Mouse (Mus musculus) embryo, embryonic 10 days (tissue): ENCODE results near the gene Sytl3.
A peak's percentile ranks its signal among the peaks of the same experiment; 100 is the strongest.

Experiments used
- DNase-seq: peaks from one replicate; pipeline ENCODE4 v3.0.0-alpha.2; 2015; ENCODE audit warnings: low spot score

The Sytl3 gene

GRCm38 (mm10) chr17:6736306-6737272 is 77.7 kb downstream of the Sytl3 start:
- no peak for DNase-seq

GRCm38 (mm10) chr17:6737273-6737997 is 78.5 kb downstream of the Sytl3 start:
- DNase-seq = no peak

- DNase-seq = no peak
Measured at GRCm38 (mm10) chr17:6738836-6739235, 79.9 kb downstream of the Sytl3 start.

- no peak for DNase-seq
Measured at GRCm38 (mm10) chr17:6739266-6739665, 80.4 kb downstream of the Sytl3 start.

DNA sequence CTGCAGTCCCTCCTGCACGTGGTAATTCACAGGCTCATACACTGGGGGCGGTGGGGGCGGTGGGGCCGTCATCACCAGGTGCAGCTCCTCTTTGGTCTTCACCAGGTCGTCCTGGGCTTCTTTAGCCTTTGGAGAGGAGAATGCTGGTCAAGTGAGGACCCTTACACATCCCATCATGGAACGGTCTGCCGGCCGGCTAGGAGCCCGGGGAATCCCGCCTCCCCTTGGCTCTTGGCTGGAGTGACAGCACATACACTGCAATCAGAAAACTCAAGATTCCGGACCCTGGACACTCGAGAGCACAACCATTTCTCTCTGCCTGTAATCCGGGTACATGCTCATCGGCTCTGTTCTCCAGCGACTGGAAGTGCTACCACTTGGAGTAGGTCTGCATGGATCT is 80.9 kb downstream of the Sytl3 start:
- DNase-seq = no peak

DNA sequence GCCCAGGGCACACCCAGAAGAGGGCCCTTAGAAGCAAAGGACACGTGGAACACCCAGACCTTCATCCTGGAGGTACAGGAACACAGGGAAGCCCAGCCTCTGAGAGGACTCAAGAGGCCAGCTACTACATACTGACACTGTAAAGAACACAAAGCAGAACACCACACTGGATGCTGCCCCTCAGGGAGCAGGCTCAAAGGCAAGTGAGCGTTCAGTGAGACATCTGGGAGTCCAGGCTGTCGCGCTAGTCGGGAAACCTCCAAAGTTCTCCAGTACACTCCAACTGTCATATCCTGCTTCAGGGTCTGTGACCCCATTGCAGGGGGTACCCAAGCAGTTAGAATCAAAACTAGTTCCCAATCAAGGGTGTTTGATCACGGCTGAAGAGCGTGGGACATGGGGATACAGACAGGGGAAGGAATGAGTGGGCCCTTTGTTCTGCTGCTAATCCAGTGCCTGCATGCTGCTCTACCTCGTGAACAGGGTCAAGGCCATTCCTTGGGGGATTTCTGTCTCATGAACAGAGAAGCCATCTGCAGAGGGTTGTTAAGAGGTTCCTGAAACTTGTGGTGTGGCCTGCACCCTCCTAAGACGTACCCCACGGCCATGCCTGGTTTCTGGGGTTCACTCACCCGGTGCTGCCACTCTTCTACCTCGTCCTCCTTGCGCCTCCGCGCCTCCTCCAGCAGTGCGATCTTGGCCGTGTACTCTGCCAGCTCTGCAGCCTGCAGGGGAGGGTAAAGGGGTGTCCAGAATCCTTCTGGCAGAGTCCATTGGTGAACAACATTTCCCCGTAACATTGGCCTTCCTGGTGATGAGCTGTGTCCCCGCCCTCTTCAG is 81.7 kb downstream of the Sytl3 start:
- no peak for DNase-seq

- DNase-seq = no peak
Measured at GRCm38 (mm10) chr17:6741271-6741670, 82.4 kb downstream of the Sytl3 start.

DNA sequence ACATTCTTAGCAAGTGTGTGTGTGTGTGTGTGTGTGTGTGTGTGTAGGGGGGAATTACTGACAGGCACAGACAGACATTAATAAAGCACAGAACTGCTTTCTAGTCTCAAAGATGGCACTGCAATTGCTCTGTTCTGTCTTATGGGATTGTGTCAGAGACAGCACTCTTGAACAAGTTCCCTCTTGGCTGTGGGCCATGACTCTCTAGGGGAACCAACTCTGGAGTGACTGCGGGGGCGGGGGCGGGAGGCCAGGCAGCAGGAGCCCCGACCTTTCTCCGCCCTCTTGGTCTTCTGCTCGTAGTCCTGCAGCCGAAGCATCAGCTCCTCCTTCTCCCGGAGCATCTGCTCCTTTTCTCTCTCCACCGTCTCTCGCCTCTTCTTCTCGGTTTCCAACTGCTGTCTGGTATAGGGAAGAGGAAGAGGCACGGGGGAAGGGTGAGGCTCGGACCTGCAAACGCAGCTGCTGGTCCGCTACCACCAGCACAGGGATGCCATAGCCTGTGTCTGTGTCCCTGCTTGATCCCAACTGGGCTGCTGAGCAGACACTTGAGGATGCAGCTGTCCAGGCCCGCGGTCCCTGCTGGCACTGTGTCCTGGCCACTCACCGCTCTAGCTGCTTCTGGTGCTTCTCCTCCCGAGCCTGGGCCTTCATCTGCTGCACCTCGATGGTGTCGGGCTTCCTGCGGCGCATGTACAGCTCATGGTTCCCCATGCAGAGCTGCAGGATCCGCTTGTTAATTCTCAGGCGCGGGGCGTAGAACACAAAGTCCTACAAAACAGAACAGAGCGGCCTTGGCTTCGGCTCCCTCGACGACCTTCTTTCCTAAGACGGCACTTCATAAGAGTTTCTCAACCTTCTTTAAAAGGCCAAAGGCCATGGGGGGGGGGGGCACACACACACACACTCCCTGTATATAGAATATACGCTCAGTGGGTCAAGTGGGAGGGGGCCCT is 83.5 kb downstream of the Sytl3 start:
- DNase-seq = peak; percentile 4

- no peak for DNase-seq
Measured at GRCm38 (mm10) chr17:6743039-6743575, 84.2 kb downstream of the Sytl3 start.

DNA sequence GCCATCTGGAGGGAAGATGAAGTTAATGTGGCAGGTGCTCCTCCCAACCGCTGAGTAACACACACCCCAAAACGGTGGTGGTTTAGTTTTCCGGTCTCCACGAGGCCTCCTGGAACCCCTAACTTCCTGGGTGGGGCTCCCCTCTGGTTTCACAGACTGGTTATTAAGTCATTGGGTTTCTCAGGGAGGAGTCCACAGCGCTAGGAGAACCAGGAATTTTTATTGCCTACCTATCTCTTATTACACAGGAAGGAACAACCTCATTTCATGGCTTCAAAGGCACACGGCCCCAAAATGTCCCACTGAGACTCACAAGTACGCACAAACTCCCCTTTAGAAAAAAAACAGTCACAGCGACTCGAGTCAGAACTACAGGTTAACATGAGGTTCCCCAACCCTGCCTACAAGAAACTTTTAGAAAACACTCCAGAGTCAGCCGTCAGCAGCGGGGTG is 84.9 kb downstream of the Sytl3 start:
- no peak for DNase-seq

DNA sequence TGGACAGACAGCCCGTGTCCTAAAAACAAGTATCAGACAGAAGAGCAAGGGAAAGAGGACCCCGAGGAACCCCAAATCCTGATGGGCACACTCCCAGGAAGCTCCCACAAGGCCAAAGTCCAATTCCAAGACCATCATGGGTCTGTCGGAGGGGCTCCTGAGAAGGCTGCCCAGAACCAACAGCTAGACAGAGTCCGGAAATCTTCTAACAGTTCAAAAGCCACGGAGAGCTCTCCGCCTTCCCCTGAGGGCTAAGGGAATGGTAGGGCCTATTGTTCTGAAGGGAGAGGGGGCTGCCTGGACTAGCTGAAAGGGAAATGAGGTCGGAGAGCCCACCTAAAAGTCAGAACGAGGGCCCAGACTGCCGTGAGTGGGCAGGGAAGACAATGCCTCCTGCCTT is 85.5 kb downstream of the Sytl3 start:
- DNase-seq = no peak

DNA sequence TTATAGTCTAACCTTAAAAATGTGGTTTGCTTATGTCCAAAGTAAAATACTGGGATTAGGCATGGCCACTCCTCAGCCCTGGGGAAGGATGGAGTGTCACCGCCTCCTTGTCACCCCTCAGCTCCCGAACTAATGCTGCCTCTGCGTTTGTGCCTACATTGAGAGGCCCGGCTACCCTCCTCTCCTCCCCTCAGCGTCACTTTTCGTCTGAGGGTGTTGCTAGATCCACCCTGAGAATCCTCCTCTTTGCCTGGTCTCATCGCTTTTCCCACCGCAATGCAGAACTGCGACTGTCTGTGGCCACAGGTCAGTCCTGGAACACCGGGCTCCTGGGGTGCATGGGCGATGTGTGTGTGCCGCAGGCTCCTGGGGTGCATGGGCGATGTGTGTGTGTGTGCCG is 86.0 kb downstream of the Sytl3 start:
- no peak for DNase-seq

DNA sequence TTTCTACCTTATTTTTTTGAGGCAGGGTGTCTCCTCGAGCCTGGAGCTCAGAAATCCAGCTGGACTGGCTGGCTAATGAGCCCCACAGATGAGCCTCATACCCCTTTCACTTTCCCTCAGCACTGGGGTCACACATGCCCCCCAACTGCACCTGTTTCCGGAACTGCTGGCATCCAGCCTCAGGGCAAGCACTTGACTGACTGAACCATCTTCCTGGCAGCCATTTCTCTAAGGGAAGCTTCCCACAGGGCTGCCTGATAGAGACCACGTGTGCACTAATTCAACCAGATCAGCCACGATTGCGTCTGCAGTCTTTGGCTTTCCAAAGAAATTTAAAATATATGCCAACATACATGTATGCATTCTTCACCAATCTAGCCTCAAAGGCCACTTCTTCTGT is 86.6 kb downstream of the Sytl3 start:
- DNase-seq = no peak

DNA sequence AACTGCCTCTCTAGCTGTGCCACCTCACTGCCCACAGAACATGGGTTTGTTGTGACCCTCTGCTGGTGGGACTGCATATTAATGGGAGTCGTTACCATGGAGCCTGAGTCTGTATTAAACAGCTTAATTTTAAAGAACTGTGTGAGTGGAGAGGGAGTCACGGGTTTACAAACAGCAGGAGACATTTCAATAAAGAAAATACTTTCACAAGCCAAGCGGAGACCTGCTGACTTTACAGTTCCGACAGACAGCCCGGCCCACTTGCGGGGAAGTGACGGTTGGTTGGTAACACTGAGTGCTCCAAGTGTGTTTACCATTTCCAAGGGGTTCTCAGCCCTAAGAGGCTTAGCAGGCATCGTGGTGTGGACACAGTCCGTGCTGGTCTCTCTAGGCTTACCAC is 87.1 kb downstream of the Sytl3 start:
- no peak for DNase-seq

DNA sequence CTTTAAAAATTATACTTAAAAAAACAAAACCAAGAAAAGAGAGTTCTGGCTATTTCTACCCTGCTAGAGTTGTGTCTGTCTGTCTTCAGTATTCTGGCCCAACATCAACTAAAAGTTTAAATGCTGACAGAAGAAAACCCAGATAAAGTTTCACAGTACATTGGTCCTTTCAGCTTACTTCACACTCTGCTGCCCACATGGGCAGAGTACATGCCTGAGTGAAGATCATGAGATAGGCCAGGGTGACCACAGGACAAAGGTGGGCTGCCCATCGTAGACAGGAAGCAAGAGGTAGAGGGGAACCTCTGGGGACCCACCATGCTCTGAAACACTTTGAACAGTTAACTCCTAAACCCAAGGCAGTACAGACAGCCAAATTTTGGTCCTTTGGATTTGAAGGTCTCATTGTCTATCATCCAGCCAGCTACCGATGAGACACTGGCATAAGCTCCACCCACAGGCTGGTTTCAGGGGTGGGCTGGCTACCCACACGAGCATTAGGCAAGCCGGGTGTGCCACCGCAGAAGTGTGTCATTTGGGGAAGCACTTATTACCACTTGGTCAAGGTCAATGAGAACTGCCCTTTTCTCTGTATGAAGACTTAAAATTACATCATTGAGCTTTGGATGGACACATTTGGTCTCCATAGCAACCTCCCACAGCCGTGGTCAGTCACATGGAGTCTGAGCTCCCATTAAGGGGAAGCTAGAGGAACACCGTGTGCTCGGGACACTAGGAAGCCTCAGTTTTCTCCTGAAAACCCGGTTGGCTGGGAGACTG is 87.7 kb downstream of the Sytl3 start:
- DNase-seq = no peak

GRCm38 (mm10) chr17:6747478-6747877 is 88.6 kb downstream of the Sytl3 start:
- no peak for DNase-seq

DNA sequence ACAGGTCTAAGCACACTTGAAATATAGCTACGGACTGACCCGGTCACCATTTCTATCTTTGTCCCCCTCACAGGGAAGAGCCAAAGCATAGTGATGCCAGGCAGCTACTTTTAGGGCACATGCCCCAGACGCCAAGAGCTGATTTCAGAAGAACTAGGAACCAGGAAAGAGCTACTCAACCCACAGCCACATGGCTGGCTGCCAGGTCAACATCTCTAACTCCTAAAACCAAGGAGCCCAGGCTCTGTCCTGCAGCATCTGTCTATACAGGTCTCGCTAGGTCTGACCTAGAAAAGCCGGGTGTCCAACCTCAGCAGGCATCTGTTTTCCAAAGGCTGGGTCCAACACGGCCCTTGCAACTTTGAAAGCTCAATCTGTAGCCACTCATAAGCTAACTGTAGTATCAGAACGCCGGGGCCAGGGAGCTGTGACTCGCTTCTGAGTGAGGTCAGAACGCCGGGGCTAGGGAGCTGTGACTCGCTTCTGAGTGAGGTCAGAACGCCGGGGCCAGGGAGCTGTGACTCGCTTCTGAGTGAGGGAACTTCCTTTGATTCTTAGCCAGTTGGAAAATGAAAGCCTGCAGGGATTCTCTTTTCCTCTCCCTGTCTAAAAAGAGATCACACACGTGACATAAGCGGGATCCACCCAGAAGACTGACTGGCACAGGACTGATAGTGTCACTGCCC is 90.0 kb downstream of the Sytl3 start:
- DNase-seq = no peak

- no peak for DNase-seq
Measured at GRCm38 (mm10) chr17:6751221-6751859, 92.4 kb downstream of the Sytl3 start.

GRCm38 (mm10) chr17:6752375-6752774 is 93.5 kb downstream of the Sytl3 start:
- no peak for DNase-seq
